Mouse (Mus musculus) midbrain, postnatal 0 days (tissue): ENCODE data around the gene Olfr205. TPM values are rescaled to one million over a fixed set of nuclear protein-coding genes. Genes with fewer than 3 reads are reported as not detected.
"Not testable (repeated sequence)": the region's sequence is repeated elsewhere in the genome, so short reads cannot be mapped to it uniquely, and the experiment has no call there.

ENCODE experiments used
- ATAC-seq: fragments of 200-750 bp; cut with Nextera tagmentation; 2 replicates; pipeline ENCODE4 v1.8.0; 2017; ENCODE audit warnings: moderate number of reproducible peaks, mild to moderate bottlenecking, moderate TSS enrichment, moderate library complexity; ENCODE audit not compliant: low FRiP score
- DNase-seq: peaks from one replicate; pipeline ENCODE4 v3.0.0-alpha.2; 2015; ENCODE audit warnings: low spot score
- H3K27ac ChIP-seq: fragments of 300-500 bp; sonication (generic); 2 replicates; pipeline ENCODE4 v1.5.1; 2014; ENCODE audit warnings: low read depth, mild to moderate bottlenecking, low read length, mixed read lengths
- H3K27me3 ChIP-seq: fragments of 300-500 bp; sonication (generic); 2 replicates; pipeline ENCODE4 v1.6.1; 2014; ENCODE audit warnings: low read length, control low read depth, mixed read lengths; ENCODE audit not compliant: insufficient read depth
- H3K36me3 ChIP-seq: fragments of 300-500 bp; sonication (generic); 2 replicates; pipeline ENCODE4 v1.6.1; 2014; ENCODE audit warnings: low read length, control low read depth, mixed read lengths; ENCODE audit not compliant: insufficient read depth
- H3K4me1 ChIP-seq: fragments of 300-500 bp; sonication (generic); 2 replicates; pipeline ENCODE4 v1.6.1; 2014; ENCODE audit warnings: mild to moderate bottlenecking, control low read depth, antibody characterized with exemption, low read length, mixed read lengths; ENCODE audit not compliant: insufficient read depth
- H3K4me2 ChIP-seq: fragments of 300-500 bp; sonication (generic); 2 replicates; pipeline ENCODE4 v1.6.1; 2014; ENCODE audit warnings: low read depth, mild to moderate bottlenecking, low read length, mixed read lengths; ENCODE audit not compliant: poor library complexity, severe bottlenecking
- H3K4me3 ChIP-seq: fragments of 300-500 bp; sonication (generic); 2 replicates; pipeline ENCODE4 v1.5.1; 2014; ENCODE audit warnings: low read depth, mild to moderate bottlenecking, low read length, moderate library complexity
- H3K9ac ChIP-seq: fragments of 300-500 bp; sonication (generic); replicated peaks from 2 replicates; pipeline ENCODE4 v1.6.1; 2014; ENCODE audit warnings: mild to moderate bottlenecking, low read length, moderate library complexity, mixed read lengths; ENCODE audit not compliant: poor library complexity, severe bottlenecking
- H3K9me3 ChIP-seq: fragments of 300-500 bp; sonication (generic); 2 replicates; pipeline ENCODE4 v1.6.1; 2016; ENCODE audit warnings: low read length, control low read depth
- CTCF ChIP-seq: IDR thresholded peaks from 2 replicates; pipeline ENCODE4 v1.5.1; 2016; ENCODE audit warnings: antibody characterized with exemption, mild to moderate bottlenecking
- WGBS: fragments of 180-500 bp; shearing (Covaris S2); extraction: QIAGEN DNeasy Blood & Tissue Kit; methylation state at CpG from one replicate; pipeline ENCODE4 v1.1.7; 2014; 5-methylcytosine and 5-hydroxymethylcytosine counted together
- polyA plus RNA-seq: library from polyadenylated mRNA; unstranded; fragments of >200 nt; fragmentation: Nextera tagmentation; extraction: Ambion mirVana; gene quantifications from 2 replicates; pipeline ENCODE4 v1.2.1, GENCODE M21; 2015
- total RNA-seq: library from RNA; depleted of rRNA; stranded (reverse); fragments of >200 nt; gene quantifications from 2 replicates; pipeline ENCODE4 v1.2.3, GENCODE M21; 2014; rRNA removed

Olfr205 gene
- total RNA-seq (not detected in 2 replicates), polyA plus RNA-seq (not detected in 2 replicates)

DNA sequence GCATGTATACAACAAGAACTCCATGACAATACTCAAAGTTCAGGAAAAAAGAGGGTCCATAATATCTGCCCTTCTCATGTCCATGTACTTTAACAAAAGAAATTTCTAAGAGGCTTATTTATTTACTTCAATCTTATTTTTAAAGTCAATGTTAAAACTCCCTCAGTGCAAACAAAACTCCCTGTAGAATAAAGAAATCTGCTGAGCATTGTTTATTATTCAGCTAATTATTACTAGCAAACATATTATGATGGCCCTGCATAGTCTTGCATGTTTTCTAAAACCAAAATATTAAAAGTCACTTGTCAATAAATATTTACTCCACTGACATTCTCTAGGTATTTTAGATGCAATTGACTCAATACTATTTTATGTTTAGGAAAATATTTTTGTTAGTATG, at the start of gene Olfr205:
TSS of gene Olfr205 (minus strand) at position 101 of the 400 bp plus-strand sequence.
- TF ChIP-seq CTCF, result no peak
- Histone ChIP-seq H3K9me3 (no peaks in the 10 kb centered on the region), H3K4me3 (no peak within 1 kb of the TSS), H3K27me3 (no peaks in the 10 kb centered on the region), H3K9ac (no peak within 1 kb of the TSS), H3K4me1 (no peaks in the 10 kb centered on the region), H3K36me3 (no peaks in the 10 kb centered on the region), H3K27ac (no peak within 1 kb of the TSS), H3K4me2 (no peak within 1 kb of the TSS)
- no peak for DNase-seq
- ATAC-seq, result no peak

DNA sequence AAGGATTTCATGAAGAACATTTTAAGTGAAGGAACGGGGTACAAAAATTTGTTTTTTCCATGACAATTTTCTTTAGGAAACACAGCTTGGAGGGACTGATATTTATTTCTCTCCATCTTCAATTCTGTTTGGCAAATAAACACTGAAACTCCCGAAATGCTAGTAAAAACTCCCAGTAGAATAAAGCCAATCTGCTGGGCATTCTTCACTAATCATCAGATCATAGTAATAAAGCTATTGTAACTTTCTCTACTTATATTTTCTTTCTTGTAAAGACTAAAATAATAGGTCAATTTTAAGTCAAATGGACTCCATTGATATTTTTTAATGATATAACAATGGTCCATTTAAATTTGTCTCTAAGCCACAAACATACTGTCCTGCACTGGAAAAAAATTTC, 33.0 kb upstream of the Olfr205 start, which contains the start of gene Olfr209:
TSS of gene Olfr209 (minus strand) at position 101 of the 400 bp plus-strand sequence.
- DNase-seq (no peak), ATAC-seq (no peak)
- TF ChIP-seq CTCF, result no peak
- no peaks in the 10 kb centered on the region for H3K27me3 ChIP-seq
- no peaks in the 10 kb centered on the region for H3K9me3 ChIP-seq
- no peak within 1 kb of the TSS for H3K4me2 ChIP-seq
- no peak within 1 kb of the TSS for H3K27ac ChIP-seq
- H3K4me1 ChIP-seq, result no peaks in the 10 kb centered on the region
- no peaks in the 10 kb centered on the region for H3K36me3 ChIP-seq
- no peak within 1 kb of the TSS for H3K9ac ChIP-seq
- H3K4me3 ChIP-seq, result no peak within 1 kb of the TSS
- 77% methylated on average over 2 of the region's 2 CpGs for WGBS

DNA sequence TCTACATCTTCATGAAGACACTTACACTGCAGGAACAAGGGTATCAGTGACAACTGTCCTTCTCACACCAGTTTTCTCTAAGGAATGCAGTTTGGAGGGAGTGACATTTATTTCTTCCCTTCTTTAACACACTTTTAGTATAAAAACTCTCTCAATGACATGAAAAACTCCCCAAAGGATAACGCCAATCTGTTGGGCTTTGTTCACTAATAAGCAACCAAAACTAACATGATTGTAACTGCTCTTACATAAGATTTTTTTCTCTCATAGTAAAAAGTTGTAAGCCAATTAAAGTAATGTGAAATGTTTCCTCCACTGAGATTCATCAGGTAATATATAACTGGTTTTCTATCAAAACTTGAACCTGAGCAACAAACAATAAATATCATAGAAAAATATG, 18.2 kb upstream of the Olfr205 start, which contains the start of gene Olfr206:
TSS of gene Olfr206 (minus strand) at position 101 of the 400 bp plus-strand sequence.
- Histone ChIP-seq H3K36me3 (no peaks in the 10 kb centered on the region), H3K4me1 (no peaks in the 10 kb centered on the region), H3K27me3 (no peaks in the 10 kb centered on the region), H3K4me2 (no peak within 1 kb of the TSS), H3K27ac (no peak within 1 kb of the TSS), H3K9me3 (no peaks in the 10 kb centered on the region), H3K9ac (no peak within 1 kb of the TSS), H3K4me3 (no peak within 1 kb of the TSS)
- DNase-seq, result no peak
- 85% methylated on average over 1 of the region's 1 CpGs for WGBS
- ATAC-seq, result no peak
- TF ChIP-seq CTCF, result no peak

DNA sequence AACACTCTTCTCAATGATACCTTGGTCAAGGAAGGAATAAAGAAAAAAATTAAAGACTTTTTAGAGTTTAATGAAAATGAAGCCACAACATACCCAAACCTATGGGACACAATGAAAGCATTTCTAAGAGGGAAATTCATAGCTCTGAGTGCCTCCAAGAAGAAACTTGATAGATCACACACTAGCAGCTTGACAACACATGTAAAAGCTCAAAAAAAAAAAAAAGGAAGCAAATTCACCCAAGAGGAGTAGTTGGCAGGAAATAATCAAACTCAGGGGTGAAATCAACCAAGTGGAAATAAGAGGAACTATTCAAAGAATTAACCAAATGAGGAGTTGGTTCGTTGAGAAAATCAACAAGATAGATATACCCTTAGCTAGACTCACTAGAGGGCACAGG, 7.7 kb downstream of the Olfr205 start:
- WGBS, result 77% methylated on average over 1 of the region's 1 CpGs
- H3K9me3 ChIP-seq, H3K27me3 ChIP-seq, H3K9ac ChIP-seq, H3K4me1 ChIP-seq, H3K36me3 ChIP-seq, H3K27ac ChIP-seq, ATAC-seq, H3K4me3 ChIP-seq, DNase-seq, H3K4me2 ChIP-seq: not testable (repeated sequence)

DNA sequence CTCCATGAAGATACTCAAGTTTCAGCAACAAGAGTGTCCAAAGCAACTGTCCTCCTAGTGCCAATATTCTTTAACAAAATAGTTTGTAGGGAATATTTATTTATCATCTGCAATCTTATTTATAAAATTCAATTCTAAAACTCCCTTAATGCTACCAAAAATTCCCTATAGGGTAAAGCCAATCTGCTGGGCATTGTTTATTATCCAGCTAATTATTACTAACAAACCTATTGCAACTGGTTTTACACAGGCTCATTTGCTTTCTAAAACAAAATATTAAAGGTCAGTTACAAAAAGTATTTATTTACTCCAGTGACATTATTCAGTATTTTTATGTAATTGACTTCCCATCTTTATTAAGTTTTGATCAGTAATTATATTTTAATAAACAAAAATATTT, 12.8 kb downstream of the Olfr205 start, which contains the start of gene Olfr204:
TSS of gene Olfr204 (minus strand) at position 101 of the 400 bp plus-strand sequence.
- H3K36me3 ChIP-seq, result no peaks in the 10 kb centered on the region
- H3K4me3 ChIP-seq, result no peak within 1 kb of the TSS
- no peaks in the 10 kb centered on the region for H3K27me3 ChIP-seq
- TF ChIP-seq CTCF, result no peak
- H3K4me2 ChIP-seq, result no peak within 1 kb of the TSS
- ATAC-seq (no peak), DNase-seq (no peak)
- no peak within 1 kb of the TSS for H3K9ac ChIP-seq
- H3K27ac ChIP-seq, result no peak within 1 kb of the TSS
- no peaks in the 10 kb centered on the region for H3K4me1 ChIP-seq
- no peaks in the 10 kb centered on the region for H3K9me3 ChIP-seq

DNA sequence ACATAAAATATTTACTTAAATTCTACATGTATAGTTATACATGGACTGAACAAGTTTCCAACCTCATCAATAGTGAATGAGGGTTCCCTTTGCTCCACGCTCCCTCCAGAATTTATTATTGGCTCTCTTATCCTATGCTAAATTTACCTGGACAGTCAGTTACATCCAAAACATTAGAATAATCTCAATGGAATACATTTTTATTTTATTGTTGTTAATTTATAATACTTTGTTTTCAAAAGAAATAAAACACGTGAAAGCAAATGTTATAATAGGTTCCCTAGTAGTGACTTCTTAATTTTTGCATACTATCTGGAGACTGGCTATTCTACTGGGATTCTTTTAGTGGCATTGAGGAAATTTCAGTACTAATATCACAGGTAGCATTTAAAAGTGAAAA, 32.4 kb downstream of the Olfr205 start, which contains the start of gene Olfr203:
TSS of gene Olfr203 (plus strand) at position 301 of the 400 bp plus-strand sequence.
- ATAC-seq (no peak), DNase-seq (no peak)
- WGBS, result 86% methylated on average over 2 of the region's 2 CpGs
- TF ChIP-seq CTCF, result no peak
- Histone ChIP-seq H3K27me3 (no peaks in the 10 kb centered on the region), H3K36me3 (no peaks in the 10 kb centered on the region), H3K9ac (no peak within 1 kb of the TSS), H3K4me3 (no peak within 1 kb of the TSS), H3K4me1 (no peaks in the 10 kb centered on the region), H3K27ac (no peak within 1 kb of the TSS), H3K4me2 (no peak within 1 kb of the TSS), H3K9me3 (no peaks in the 10 kb centered on the region)

DNA sequence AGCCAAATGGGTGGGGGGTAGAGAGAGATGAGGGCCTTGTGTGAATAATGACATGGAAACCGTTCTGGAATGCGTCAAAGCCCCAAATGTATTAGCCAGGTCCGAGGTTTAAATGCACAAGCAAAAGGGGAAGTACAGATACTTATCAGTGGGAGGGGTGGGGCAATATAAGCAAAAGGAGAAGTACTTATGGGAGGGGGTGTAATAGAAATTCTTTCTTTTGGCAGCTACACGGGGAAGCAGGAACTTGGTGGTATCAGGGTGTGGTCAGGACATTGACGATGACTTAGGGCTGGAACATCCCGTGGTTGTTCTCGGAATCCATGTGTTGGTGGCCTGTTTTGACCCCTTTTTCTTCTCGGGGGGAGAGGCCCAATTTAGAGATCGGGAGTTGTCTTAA, 43.4 kb downstream of the Olfr205 start:
- not testable (repeated sequence) for H3K4me3 ChIP-seq, H3K27ac ChIP-seq, H3K9me3 ChIP-seq, ATAC-seq, H3K4me1 ChIP-seq, H3K36me3 ChIP-seq, DNase-seq, H3K4me2 ChIP-seq, H3K27me3 ChIP-seq, H3K9ac ChIP-seq
- WGBS, result 84% methylated on average over 9 of the region's 9 CpGs
